Mouse (Mus musculus) monocyte, adult 5-6 weeks (primary cell): ENCODE results near the gene Slc2a5. TPM values are rescaled to one million over a fixed set of nuclear protein-coding genes. Genes with fewer than 3 reads are reported as not detected.

Experiments used
- ATAC-seq: fragments of 153-309, 156-312 bp; replicated peaks from 2 replicates; pipeline ENCODE4 v1.8.0; 2017; ENCODE audit warnings: mild to moderate bottlenecking; ENCODE audit not compliant: low TSS enrichment, insufficient number of reproducible peaks, severe bottlenecking, poor library complexity, low FRiP score
- total RNA-seq: library from RNA; stranded (forward); fragments of 200-1000, 200-491, 200-594 nt; gene quantifications from 3 replicates; pipeline ENCODE4 v1.2.3, GENCODE M21; 2017

Gene Slc2a5
- total RNA-seq, 1 experiment from 2014 or later = 0.10 TPM

DNA sequence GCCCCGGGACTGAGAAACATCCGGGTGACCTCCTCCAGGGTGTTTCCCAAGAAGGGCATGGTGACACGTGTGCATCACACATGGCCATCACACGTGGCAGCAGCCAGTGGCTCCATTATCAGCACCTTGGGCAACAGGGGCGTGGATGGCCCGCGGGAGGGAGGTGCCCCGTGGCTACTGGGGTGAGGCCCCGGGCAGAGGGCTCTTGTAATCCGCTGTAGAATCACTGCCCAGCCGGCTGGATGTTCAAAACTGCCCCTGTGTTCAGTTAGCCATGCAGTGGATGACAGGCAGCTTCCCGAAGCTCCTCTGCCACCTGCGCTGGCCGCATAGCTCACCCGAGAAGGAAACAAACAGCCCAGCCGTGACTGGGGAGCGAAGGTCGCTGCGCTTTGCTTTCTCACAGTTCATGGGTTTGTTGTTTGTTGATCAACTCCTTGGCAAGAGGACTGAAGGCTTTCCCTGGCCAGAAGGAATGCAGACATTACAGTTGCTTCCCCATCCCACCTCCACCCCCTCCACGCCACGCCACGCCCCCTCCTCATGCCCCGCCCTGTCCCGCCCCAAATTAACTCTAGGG, 13.7 kb downstream of the Slc2a5 start:
- ATAC-seq = 0 out of 2 replicates have a peak, but pooled peaks have one; percentile 29

DNA sequence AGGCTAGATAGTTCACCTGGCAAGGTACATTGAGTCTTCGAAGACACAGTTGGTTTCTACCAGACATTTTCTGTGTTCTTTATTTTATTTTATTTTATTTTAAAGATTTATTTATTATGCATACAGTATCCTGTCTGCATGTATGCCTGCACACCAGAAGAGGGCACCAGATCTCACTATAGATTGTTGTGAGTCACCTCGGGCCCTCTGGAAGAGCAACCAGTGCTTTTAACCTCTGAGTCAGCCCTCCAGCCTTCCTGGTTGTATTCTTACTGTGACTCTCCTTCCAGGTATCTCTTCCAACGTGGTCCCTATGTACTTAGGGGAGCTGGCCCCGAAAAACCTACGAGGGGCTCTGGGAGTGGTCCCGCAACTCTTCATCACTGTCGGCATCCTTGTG, 16.2 kb downstream of the Slc2a5 start:
- no peak for ATAC-seq

DNA sequence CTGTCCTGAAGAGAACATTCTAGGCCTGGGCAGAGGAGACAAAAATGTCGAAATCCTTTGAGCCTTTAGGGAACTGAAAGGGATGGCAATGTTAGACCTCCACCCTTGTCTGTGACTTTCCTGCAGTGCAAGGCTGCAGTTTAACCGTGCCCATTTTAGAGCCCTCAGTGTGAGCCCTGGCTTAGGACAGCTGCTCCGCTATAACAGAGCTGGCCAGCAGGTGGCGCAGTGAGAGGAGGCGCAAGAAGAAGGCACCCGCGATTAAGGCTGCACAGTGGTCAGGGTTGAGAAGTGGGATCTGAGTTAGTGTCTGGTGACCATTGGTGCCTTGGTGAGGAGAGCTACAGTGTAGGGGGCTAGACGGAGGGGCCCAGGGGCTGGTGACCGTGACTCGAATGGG, 17.6 kb downstream of the Slc2a5 start:
- ATAC-seq = peak; percentile 76

DNA sequence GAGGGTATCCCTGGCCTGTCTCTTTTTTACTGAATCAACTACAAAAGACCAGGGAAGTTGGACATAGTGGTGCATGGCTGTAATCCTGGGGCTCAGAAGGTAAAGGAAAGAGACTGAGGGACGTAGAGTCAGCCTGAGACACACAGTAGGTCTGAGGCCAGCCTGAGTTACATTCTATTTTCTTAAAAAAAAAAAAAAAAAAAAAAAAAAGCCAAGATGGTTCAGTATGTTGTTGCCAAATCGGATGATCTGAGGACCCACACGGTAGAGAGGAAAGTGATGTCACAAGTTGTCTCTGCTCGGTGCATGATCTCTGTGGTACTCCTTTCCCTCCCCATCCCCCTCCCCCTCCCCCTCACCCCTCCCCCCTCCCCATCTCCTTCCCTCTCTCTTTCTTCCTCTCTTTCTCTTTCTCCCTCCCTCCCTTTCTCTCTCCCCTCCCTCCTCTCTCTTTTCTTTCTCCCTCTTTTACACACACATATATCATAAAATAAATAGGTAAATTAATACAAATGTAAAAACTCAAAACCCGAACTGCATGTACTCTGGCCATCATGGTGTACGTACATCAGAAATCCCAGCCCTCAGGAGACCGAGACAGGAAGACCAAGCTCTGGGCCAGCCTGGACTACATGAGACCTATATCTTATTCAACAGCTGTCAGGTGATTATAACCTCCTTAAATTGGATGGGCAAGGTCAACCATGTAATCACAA, 18.4 kb downstream of the Slc2a5 start:
- ATAC-seq = no peak

DNA sequence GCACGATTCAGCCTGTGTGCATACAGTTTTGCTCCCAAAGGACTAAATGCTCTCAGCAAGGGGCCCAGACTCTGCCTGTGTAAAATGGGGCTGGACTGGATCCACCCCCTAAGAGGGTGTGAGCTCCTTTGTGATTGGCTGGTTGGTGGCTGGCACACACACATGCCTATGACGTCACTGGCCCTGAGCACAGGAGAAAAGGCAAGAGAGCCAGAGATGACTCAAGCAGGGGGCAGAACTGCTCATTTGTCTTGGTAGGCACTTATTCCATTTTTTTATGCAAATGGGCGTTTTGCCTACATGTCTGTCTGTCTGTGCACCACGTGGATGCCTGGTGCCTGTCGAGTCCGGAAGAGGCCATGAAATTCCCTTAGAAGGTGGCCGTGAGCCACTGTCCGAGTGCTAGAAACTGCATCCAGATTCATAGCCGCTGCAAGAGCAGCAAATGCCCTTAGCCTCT, 19.0 kb downstream of the Slc2a5 start:
- ATAC-seq = peak; percentile 65; the same call in 1 of the 2 replicates

DNA sequence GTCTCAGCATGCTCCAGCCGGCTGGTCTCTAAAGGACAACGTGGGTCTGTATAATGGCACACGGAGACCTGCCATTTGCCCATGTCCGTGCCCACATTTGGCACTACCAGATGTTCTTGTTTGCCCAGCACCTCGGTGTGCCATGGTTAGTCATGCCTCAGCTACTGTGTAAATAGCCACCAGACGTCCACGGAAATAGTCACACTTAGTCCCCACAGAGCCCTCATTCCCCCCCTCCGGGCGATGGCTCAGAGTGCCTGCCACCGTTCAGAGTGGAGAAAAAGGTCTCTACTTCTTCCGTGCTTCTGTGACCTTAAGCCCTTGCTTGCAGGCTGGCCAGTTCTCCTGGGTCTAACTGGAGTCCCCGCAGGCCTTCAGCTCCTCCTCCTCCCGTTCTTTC, 20.0 kb downstream of the Slc2a5 start:
- ATAC-seq = no peak

DNA sequence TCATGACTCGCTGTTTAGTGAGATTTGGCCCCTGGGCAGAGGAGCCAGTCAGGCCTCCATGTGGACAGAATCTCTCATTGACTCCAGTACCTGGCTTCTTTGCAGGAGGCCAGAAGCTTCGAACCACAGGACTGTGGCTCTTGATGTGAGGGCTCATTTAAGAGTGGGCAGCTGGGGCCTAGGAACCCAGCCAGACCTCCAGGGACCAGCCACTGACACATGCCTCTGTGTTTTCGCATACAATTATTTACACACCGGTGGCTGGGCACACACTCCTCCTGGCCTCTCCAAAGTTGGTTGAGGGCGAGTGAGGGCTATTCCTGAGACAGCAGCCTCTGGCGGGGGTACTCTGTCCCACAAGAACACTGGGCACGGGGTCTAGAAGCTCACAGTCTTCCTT, 21.3 kb downstream of the Slc2a5 start:
- no peak for ATAC-seq

DNA sequence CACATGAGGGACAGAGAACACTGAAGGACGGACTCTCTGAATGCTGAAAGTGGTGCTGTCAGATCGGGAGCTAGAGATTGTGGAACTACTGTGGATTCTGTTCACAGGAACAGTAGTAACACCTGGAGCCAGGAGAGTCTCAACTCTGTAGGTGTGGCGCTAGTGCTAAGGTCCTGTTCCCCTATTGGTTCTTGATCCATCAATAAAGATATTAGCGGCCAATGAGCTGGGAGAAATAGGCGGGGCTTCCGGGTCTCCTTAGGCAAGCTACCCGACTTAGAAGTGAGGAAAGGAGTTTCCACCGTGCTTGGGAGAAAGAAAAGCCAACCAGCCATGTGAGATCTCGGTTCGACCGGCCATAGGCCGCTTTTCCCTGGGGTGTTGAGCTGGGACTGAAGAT, 25.2 kb downstream of the Slc2a5 start:
- ATAC-seq = no peak

DNA sequence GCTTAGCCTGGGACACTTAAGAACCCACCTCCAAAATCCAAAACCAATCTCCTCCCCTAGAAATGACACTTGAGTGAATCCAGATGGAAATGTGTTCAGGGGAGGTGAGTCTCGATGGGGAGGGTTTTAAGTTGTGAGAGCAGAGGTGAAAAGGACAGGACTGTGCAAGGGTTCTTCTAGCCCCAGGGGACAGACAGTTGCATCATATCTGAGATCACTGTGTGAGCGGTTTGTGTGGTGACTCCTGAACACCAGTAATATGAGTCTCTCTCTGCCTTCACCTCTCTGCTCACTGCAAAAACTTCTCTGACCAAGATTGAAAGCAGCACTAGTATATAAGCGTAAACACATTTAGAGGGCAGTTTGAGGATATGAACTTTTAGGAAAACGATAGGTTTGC, 27.2 kb downstream of the Slc2a5 start:
- ATAC-seq = no peak

DNA sequence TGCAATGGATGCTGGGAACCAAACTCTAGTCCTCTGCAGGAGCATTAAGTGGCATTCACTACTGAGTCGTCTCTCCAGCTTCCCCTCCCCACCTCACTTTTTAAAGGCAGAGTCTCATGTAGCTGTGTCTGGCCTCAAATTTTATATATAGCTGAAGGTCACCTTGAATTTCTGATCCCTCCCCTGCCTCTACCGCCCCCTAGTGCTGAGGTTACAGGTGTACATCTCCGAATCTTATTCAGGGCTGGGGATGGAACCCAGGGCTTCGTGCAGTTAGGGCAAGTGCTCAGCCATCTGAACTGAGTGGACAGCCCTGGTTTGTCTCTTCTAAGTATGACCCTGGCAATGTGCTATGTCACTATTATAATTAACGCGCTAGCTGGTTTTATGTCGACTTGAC, 32.0 kb downstream of the Slc2a5 start:
- no peak for ATAC-seq

DNA sequence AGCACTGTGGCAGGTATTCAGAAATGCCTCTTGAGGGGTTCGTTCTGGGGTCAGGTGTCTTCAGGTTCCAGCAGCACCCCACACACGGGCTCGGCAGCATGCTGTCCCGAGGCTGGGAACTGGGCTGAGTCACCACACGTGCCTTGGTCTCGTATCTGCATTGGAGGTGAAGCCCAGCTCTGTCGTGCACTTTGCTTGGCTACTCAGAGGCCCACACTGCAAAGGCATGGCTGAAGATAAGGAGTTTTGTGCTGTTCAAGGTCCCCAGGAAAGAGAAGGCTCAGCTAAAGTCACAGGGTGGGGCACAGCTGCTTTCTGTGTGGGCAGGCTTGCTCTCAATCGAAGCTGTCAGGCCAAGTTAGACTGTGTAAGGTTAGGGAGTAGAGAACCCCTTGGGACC, 33.4 kb downstream of the Slc2a5 start:
- ATAC-seq = no peak

DNA sequence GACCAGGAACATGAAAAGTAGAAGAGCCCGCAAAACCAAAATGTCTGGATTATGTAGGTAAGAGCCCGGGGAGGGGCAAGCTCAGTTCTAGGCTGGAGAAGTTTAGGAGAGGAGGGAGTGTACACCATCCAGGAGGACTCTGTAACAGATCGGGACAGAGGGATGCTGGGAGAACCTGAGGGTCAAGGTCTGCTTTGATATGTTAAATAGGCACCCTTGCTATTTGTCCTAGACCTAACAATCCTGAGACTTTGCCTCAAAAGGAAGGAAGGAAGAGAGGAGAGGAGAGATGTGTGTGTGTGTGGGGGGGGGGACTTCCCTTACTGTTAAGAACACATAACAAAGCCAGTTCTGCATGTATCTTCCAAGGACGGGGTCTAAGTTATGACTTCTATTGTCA, 36.2 kb downstream of the Slc2a5 start:
- no peak for ATAC-seq

DNA sequence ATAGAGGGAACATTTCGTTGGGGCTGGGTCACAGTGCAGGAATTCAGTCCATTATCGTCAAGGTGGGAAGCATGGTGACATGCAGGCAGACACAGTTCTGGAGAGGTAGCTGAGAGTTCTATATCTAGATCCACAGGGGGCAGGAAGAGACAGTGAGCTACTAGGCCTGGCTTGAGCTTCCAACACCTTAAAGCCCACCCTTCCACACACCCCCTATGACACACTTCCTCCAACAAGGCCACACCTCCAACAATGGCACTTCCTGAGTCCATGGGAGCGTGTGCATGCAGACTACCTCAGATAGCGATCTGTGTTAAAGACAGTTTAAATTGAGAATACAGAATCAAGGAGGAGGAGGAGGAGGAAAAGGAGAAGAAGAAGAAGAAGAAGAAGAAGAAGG, 36.6 kb downstream of the Slc2a5 start:
- no peak for ATAC-seq

DNA sequence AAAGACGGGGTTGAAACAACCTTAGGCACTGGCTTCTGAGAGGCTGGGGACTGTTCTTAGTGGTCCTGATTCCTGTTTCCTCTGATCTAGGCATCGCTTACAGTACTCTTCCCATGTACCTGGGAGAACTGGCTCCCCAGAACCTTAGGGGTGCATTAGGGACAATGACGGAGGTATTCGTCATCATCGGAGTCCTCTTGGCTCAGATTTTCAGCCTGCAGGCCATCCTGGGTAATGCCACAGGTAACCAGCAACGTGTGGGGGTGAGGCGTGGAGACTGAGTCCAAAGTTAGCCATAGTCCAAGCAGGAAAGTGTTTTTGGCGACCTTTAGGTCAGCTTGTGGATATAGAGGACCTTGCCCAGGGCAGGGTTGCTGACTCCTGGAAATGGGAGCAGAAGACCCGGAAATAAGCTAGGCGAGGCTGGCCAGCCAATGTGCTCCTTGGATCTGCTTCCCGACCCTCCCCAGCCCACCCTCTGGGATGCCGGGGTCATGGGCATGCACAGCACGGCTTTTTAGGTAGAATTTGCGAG, 38.3 kb downstream of the Slc2a5 start:
- ATAC-seq = no peak

DNA sequence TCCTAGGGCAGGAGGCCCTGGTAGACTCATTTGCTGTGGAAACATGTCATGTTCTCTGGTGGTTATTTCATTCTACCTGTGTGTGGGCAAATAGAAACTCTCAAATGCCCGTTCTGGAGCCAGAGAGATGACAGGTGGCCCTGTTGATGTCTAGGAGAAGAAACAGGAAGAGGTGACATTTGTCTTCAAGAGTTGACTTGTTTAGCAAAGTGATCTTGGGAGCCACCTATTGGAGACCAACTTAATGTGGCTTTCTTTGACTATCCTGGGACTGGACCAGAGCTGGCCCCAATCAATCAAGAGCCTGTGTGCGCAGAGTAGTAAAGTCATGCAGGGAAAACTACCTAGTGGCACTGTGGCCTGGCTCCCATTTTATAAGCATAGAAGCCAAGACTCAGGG, 40.4 kb downstream of the Slc2a5 start:
- ATAC-seq = no peak

DNA sequence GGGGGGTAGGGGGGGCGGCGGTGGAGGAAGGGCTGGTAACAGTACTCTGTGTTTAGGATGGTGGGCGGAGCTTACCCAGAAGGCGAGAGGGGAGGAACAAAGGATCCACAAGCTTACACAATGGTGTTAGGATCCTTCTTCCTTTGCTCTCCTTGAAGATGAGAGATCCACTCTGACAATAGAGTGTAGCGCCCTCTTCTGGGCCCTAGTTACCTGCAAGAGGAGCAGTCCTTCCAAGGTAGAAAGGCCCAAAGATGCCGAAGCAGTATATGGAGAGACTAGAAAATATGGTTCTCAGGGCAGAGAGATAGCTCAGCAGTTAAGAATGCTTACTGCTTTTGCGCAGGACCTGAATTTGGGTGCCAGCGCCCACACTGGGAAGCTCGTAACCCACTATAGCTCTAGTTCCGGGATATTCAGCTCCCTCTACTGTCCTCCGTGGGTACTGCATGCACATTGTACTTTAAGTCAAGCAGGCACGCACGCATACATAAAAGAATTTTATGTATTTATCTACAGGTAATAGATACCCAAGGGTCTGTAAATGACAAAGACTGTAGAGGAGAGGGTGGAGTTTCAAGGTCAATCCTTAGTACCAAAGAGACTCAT, 43.6 kb downstream of the Slc2a5 start:
- no peak for ATAC-seq

DNA sequence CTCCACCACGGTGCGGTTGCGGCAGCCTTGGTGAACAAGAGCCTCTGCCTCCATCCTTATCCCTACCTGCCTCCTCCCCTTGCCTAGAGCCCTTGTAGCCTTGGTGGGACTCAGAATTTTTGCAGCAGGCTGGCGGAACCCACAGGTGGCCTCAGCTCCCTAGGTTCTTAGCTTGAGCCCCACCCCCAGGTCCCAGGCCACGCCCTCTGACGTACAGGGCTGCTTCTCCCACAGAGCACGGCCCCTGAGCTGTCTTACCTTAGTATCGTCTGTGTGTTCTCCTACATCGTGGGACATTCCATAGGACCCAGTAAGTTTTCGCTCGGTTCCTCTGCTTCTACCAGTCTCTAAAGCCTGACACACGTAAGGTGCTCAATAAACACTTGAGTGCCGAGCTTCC, 45.8 kb downstream of the Slc2a5 start:
- ATAC-seq = no peak

DNA sequence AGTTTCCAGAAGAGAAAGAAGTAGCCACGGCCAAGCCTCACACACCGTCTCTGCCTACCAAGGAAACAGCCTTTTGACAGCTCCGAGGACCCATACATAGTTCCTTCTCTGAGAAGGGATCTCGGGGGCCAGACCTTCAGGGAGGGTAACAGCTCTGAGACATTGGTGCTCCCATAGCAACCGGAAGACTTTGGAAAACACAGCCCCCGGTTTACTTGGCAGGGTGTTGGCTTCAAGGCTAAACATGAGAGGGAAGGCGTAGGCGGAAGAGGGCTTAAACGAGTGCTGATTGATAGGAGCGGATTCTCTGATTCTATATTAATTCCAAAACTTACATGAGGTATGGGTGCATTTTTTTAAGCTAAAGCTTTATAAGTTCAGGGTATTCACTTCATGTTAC, 49.3 kb downstream of the Slc2a5 start:
- ATAC-seq = no peak

DNA sequence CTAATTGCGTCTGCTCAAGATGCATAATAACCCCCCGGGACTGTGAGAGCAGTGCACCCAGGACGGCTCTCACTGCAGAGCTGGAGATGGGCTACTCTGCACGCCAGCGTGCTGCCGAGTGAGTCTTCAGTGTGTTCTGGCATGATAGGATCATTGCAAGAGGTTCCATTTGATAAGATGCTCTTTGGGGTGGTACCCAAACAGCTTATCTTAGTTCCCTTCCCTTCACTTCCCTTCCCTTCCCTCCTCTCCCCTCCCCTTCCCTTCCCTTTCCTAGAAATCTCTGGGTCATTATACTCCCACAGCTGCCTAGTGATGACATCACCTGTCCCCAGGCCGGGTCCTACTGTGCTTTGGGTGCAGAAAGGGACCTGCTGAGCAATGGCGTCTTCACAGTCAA, 53.0 kb downstream of the Slc2a5 start:
- no peak for ATAC-seq

DNA sequence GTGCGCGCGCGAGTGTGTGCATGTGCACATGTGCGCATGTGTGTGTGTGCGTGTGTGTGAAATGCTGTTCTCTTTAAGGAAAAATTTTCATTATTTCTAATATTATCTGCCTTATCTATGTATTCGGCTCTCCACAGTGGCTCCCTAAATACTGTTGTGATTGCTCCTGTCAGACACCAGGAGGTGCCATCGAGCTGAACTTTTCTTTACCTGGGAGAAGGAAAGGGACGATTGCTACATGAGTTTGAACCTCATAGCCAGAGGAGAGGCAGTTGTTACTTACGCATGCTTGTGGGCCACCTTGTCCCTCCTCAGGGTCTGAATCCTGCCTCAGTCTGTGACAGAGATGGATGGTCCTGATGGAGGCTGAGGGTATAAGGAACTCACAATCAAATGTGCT, 54.2 kb downstream of the Slc2a5 start:
- ATAC-seq = no peak; the same call in 1 of the 2 replicates
